Mouse (Mus musculus): ENCODE data around the gene Rhoj. TPM values are rescaled to one million over a fixed set of nuclear protein-coding genes. Genes with fewer than 3 reads are reported as not detected.

Gene Rhoj
- total and polyA plus RNA-seq, 2 experiments from 2014 or later: 18.9 to 37.6 TPM

GRCm38 (mm10) chr12:75311879-75312278, 3.8 kb downstream of the Rhoj start:
- Histone ChIP-seq H3K36me3 (ENCODE audit: insufficient read depth, low read length) (no peaks in the 10 kb centered on the region), H3K27me3 (ENCODE audit: insufficient read depth, low read length) (no peaks in the 10 kb centered on the region), H3K9ac (replicated peaks; ENCODE audit: low read length) (no peak overlapping the region), H3K4me2 (ENCODE audit: low read depth, low read length) (no peak overlapping the region), H3K4me3 (ENCODE audit: low read length) (no peak overlapping the region), H3K4me1 (ENCODE audit: insufficient read depth, low read length) (no peaks in the 10 kb centered on the region), H3K9me3 (ENCODE audit: low read length) (no peaks in the 10 kb centered on the region), H3K27ac (no peak overlapping the region)
- no peak for TF ChIP-seq CTCF (IDR thresholded peaks at IDR 0.05; ENCODE audit: low read depth)
- ATAC-seq (no peak), DNase-seq (ENCODE audit: low spot score) (no peak)
- 88% methylated on average over 8 of the region's 8 CpGs for WGBS

GRCm38 (mm10) chr12:75313992-75314391, 5.9 kb downstream of the Rhoj start:
- Histone ChIP-seq H3K4me2 (ENCODE audit: low read depth, low read length) (no peak overlapping the region), H3K27me3 (ENCODE audit: insufficient read depth, low read length) (no peaks in the 10 kb centered on the region), H3K36me3 (ENCODE audit: insufficient read depth, low read length) (no peaks in the 10 kb centered on the region), H3K9me3 (ENCODE audit: low read length) (no peaks in the 10 kb centered on the region), H3K9ac (replicated peaks; ENCODE audit: low read length) (no peak overlapping the region), H3K4me1 (ENCODE audit: insufficient read depth, low read length) (no peaks in the 10 kb centered on the region), H3K27ac (no peak overlapping the region), H3K4me3 (ENCODE audit: low read length) (no peak overlapping the region)
- 94% methylated on average over 3 of the region's 3 CpGs for WGBS
- TF ChIP-seq CTCF (IDR thresholded peaks at IDR 0.05; ENCODE audit: low read depth): no peak
- no peak for DNase-seq (ENCODE audit: low spot score)
- ATAC-seq: no peak

GRCm38 (mm10) chr12:75315851-75316250, 7.7 kb downstream of the Rhoj start:
- Histone ChIP-seq H3K4me2 (ENCODE audit: low read depth, low read length) (no peak overlapping the region), H3K4me1 (ENCODE audit: insufficient read depth, low read length) (no peaks in the 10 kb centered on the region), H3K27ac (no peak overlapping the region), H3K27me3 (ENCODE audit: insufficient read depth, low read length) (no peaks in the 10 kb centered on the region), H3K4me3 (ENCODE audit: low read length) (no peak overlapping the region), H3K36me3 (ENCODE audit: insufficient read depth, low read length) (no peaks in the 10 kb centered on the region), H3K9ac (replicated peaks; ENCODE audit: low read length) (no peak overlapping the region), H3K9me3 (ENCODE audit: low read length) (no peaks in the 10 kb centered on the region)
- TF ChIP-seq CTCF (IDR thresholded peaks at IDR 0.05; ENCODE audit: low read depth): no peak
- 71% methylated on average over 3 of the region's 3 CpGs for WGBS
- ATAC-seq: no peak
- DNase-seq (ENCODE audit: low spot score): no peak

DNA sequence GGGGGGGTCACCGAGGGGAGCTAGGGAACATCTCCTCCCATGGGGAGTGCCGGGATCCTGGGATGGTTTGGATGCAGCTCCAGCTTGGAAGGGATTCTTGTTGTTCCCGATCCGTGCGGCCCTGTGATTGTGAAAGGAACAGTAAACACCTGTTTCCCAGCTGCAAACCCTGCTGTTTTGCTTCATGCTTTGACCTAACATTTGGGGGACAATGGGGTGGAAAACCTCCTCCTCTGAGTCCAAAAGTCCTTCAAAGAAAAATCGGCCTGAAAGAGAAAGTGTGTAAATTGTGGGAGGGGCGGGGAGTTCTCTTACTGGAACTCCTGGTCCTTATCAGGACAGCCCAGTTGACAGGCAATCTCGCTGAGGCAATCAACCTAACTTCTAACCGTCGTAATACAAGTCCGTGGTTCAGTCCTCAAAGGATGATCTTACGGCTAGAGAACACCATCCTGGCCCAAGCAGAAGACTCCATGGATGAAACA, 12.4 kb downstream of the Rhoj start:
- no peak overlapping the region for H3K9ac ChIP-seq (replicated peaks; ENCODE audit: low read length)
- H3K9me3 ChIP-seq (ENCODE audit: low read length): no peaks in the 10 kb centered on the region
- no peak for TF ChIP-seq CTCF (IDR thresholded peaks at IDR 0.05; ENCODE audit: low read depth)
- no peak overlapping the region for H3K4me2 ChIP-seq (ENCODE audit: low read depth, low read length)
- no peak for ATAC-seq
- 77% methylated on average over 12 of the region's 12 CpGs for WGBS
- H3K4me1 ChIP-seq (ENCODE audit: insufficient read depth, low read length): no peaks in the 10 kb centered on the region
- no peak overlapping the region for H3K27ac ChIP-seq
- no peak for DNase-seq (ENCODE audit: low spot score)
- H3K4me3 ChIP-seq (ENCODE audit: low read length): no peak overlapping the region
- H3K36me3 ChIP-seq (ENCODE audit: insufficient read depth, low read length): no peaks in the 10 kb centered on the region
- no peaks in the 10 kb centered on the region for H3K27me3 ChIP-seq (ENCODE audit: insufficient read depth, low read length)

DNA sequence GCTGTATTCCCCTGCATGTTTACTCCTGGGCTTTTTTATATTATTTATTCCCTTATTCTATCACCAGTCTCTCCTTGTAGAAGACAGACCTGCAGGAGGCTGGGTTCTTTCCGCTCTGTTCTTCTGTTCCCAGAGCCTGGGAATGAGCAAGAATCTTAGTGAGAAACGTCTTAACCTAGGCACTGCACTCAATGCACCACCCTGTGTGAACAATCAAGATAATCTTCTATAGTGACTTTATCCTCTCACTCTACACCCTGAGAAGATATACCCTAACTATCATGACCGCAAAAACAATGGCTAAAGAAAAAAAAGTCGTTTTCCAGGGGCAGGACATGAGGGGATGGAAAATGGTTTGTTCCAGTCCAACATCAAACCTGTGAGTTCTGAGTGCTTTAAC, 13.1 kb downstream of the Rhoj start:
- Histone ChIP-seq H3K36me3 (ENCODE audit: insufficient read depth, low read length) (no peaks in the 10 kb centered on the region), H3K4me1 (ENCODE audit: insufficient read depth, low read length) (no peaks in the 10 kb centered on the region), H3K9ac (replicated peaks; ENCODE audit: low read length) (no peak overlapping the region), H3K27ac (no peak overlapping the region), H3K9me3 (ENCODE audit: low read length) (no peaks in the 10 kb centered on the region), H3K27me3 (ENCODE audit: insufficient read depth, low read length) (no peaks in the 10 kb centered on the region), H3K4me2 (ENCODE audit: low read depth, low read length) (no peak overlapping the region), H3K4me3 (ENCODE audit: low read length) (no peak overlapping the region)
- DNase-seq (ENCODE audit: low spot score) (no peak), ATAC-seq (no peak)
- WGBS: 72% methylated on average over 4 of the region's 4 CpGs
- no peak for TF ChIP-seq CTCF (IDR thresholded peaks at IDR 0.05; ENCODE audit: low read depth)

DNA sequence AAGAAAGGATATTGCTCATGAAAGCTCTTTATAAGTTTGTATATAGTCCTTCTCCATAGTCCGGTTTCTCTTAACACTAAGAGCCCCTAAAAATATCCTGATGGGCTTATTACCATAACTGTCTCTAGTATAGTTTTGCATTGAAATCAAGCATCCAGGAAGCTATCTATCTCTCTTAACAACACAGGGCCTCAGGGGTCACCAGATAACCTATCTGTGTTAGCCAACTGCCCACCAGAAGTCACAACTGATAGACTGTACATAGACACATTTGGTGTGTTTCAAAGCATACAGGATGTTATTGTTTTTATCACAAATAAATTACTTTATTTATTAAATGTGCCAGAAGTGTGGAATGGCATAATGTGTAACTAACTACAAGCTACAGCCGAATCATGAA, 21.1 kb downstream of the Rhoj start:
- H3K27ac ChIP-seq: no peak overlapping the region
- no peak overlapping the region for H3K4me2 ChIP-seq (ENCODE audit: low read depth, low read length)
- ATAC-seq: no peak
- H3K9ac ChIP-seq (replicated peaks; ENCODE audit: low read length): no peak overlapping the region
- H3K4me3 ChIP-seq (ENCODE audit: low read length): no peak overlapping the region
- no peak for TF ChIP-seq CTCF (IDR thresholded peaks at IDR 0.05; ENCODE audit: low read depth)
- WGBS: 93% methylated on average over 2 of the region's 2 CpGs
- DNase-seq (ENCODE audit: low spot score): no peak
- H3K4me1 ChIP-seq (ENCODE audit: insufficient read depth, low read length): no peaks in the 10 kb centered on the region
- no peaks in the 10 kb centered on the region for H3K36me3 ChIP-seq (ENCODE audit: insufficient read depth, low read length)
- no peaks in the 10 kb centered on the region for H3K27me3 ChIP-seq (ENCODE audit: insufficient read depth, low read length)
- no peaks in the 10 kb centered on the region for H3K9me3 ChIP-seq (ENCODE audit: low read length)

DNA sequence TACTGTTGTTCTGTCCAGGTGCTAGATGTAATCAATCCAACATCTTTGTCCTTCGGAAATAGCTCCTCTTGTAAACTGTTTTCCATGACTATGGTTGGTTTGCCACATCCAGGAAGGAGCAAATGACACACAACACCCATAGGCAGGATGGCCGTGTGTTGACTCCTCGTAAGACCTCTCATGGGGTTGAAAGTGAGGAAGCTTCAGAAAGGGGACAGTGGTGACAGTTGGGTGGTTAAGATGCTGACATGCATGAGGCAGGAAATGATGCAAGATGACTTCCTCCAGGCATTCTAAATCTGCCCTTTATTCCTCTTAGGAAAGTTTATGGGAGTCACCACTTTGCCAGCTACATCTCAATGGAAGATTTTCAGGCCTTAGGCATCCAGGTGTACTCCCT, 31.8 kb downstream of the Rhoj start:
- no peak overlapping the region for H3K4me2 ChIP-seq (ENCODE audit: low read depth, low read length)
- WGBS: 89% methylated on average over 3 of the region's 3 CpGs
- no peak for TF ChIP-seq CTCF (IDR thresholded peaks at IDR 0.05; ENCODE audit: low read depth)

More for the DNA sequence above, 31.8 kb downstream of the Rhoj start:
- Histone ChIP-seq H3K4me1 (ENCODE audit: insufficient read depth, low read length) (no peaks in the 10 kb centered on the region), H3K9ac (replicated peaks; ENCODE audit: low read length) (no peak overlapping the region), H3K27me3 (ENCODE audit: insufficient read depth, low read length) (no peaks in the 10 kb centered on the region), H3K27ac (no peak overlapping the region), H3K36me3 (ENCODE audit: insufficient read depth, low read length) (no peaks in the 10 kb centered on the region), H3K9me3 (ENCODE audit: low read length) (no peaks in the 10 kb centered on the region), H3K4me3 (ENCODE audit: low read length) (no peak overlapping the region)
- no peak for ATAC-seq
- no peak for DNase-seq (ENCODE audit: low spot score)
